Mouse (Mus musculus) liver, embryonic 14.5 days (tissue): ENCODE data around the gene Klhl18.

Source experiments
- CTCF ChIP-seq: IDR thresholded peaks from 2 replicates; pipeline ENCODE4 v1.5.1; 2016; ENCODE audit warnings: antibody characterized with exemption, low read depth, control low read depth
- EP300 ChIP-seq: IDR thresholded peaks from 2 replicates; pipeline ENCODE4 v1.6.1; 2016; ENCODE audit warnings: antibody characterized with exemption, low read depth

DNA sequence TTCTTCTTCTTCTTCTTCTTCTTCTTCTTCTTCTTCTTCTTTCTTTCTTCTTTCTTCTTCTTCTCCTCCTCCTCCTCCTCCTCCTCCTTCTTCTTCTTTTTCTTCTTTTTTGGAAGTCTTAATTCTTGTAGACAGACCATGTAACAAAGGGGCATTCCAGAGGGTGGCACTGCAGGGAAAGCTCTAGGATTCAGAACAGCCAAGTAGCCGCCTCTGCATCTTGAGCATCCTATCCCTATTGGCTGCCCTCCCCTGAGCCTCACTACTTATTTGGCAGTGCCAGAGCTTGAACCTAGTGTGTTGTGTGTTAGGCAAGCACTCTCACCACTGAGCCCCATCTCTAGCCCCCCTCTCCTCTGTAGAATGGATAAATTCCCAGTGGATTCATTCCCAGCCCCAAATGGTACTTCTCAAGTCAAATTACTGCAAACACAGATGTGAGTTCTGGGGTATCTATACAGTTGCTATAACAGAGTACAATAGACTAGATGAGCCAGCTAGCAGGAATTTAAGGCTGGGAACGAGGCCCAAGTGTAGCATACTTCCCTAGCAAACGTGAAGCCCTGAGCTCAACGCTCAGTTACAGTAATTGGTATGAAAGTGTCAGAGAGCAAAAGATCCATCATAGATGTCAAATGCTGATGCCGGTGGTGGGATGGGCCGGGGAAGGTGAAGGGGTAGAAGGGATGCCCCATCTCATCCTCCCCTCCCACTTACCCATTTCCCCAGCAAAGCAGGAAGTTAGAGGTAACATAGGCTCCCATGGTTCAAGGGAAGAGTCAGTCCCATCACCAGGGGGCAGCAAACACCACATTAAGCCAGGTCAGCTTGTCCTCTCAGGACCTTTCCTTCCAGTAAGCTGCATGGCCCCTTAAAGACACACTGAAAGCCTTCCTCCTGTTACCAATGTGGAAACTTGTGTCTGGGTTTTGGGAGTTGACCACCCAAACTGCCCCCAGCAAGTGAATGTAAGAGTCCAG lies 65.3 kb downstream of the Klhl18 start:
- TF ChIP-seq CTCF (peak; percentile 89), EP300 (no peak)
